Comparison of ENCODE assay signal across 17 mouse cellular contexts in genomic region chr6:86244866-86245265, GRCm38 (mm10). TPM values are rescaled to one million over a fixed set of nuclear protein-coding genes. Genes with fewer than 3 reads are reported as not detected.
"Had no signal": no experiment of that assay in that cellular context is flagged by ENCODE, and none has a peak within 500 bp of the region (broad histone marks: within the 10 kb centered on the region; RNA-seq: fewer than 3 reads in every experiment).

No protein-coding gene starts in this region.

- H3K4me2 ChIP-seq: limb, embryonic 15.5 days; liver, embryonic 12.5 days; lung, embryonic 15.5 days; neural tube, embryonic 12.5 days; stomach, embryonic 15.5 days had no signal

- DNase-seq: kidney, adult 11 months; kidney, adult 9 months; kidney, postnatal 36 days; layer of hippocampus, adult 9-11 months; layer of hippocampus, postnatal 36 days; lung, postnatal 14 days; right cerebral cortex, postnatal 14 days; thymus, adult 2 months; thymus, postnatal 25 days had no signal

- H3K9ac ChIP-seq: limb, embryonic 15.5 days; liver, embryonic 12.5 days; lung, embryonic 15.5 days; neural tube, embryonic 12.5 days; stomach, embryonic 15.5 days had no signal

- H3K9me3 ChIP-seq: limb, embryonic 15.5 days; liver, embryonic 12.5 days; lung, embryonic 15.5 days; neural tube, embryonic 12.5 days; stomach, embryonic 15.5 days had no signal

- H3K4me3 ChIP-seq: limb, embryonic 15.5 days; liver, embryonic 12.5 days; lung, embryonic 15.5 days; neural tube, embryonic 12.5 days; stomach, embryonic 15.5 days had no signal

- H3K4me1 ChIP-seq: liver, embryonic 12.5 days; stomach, embryonic 15.5 days had no signal

- H3K27ac ChIP-seq: kidney, postnatal 0 days; limb, embryonic 15.5 days; liver, embryonic 12.5 days; lung, embryonic 15.5 days; macrophage; neural tube, embryonic 12.5 days; stomach, embryonic 15.5 days had no signal

- ATAC-seq: liver, embryonic 12.5 days had no signal

- H3K27me3 ChIP-seq: limb, embryonic 15.5 days; liver, embryonic 12.5 days; lung, embryonic 15.5 days; neural tube, embryonic 12.5 days; stomach, embryonic 15.5 days had no signal

- H3K36me3 ChIP-seq: limb, embryonic 15.5 days; liver, embryonic 12.5 days; lung, embryonic 15.5 days; neural tube, embryonic 12.5 days; stomach, embryonic 15.5 days had no signal

RNA-seq across cellular contexts. Expression of gene Tgfa, which starts 49.8 kb away (rescaled TPM):
- total RNA-seq: monocyte, adult 5-6 weeks had no signal
- polyA plus RNA-seq: macrophage had no signal
